In the genomic region with DNA sequence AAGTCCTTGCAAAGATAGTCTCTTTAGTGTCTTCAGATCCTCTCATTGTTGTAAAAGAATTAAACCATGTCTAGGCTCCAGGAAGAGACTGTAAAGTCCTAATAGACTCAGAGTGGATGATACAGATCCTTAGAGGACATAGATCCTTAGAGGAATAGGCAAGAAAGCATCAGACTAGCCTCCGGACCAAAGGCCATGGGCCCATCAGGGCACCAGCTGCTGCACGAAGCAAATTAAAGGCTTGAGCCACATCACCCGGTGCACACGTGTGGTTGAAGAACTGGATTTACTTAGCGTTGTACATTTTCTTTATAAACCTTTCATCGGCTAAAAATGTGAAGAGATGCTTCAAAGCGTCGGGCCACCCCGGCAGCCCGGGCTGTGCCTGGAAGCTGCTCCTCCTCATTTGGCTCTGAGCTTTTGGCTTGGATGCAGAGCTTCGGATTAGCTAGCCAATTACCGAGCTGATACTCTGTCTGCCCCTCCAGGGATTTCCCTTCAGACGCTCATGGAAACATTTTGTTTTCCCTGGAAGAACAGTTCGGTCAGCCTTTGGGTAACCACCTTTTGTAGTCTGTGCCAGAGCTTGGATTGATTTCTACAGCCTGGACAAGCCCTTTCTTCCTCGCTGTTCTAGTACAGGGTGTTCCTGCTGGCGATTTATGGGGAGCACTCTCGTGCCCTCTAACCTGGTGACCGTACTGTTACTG, we compare ENCODE assay signal across 9 mouse cellular contexts.
DNase-seq lines count a peak whose midpoint lies in the region; ATAC-seq lines count a peak whose summit lies in the region.
"Had no signal": no experiment of that assay in that cellular context is flagged by ENCODE, and none has a peak within 500 bp of the region (broad histone marks: within the 10 kb centered on the region; RNA-seq: fewer than 3 reads in every experiment).

No protein-coding gene starts in this region.

- no peak overlapping the region for H3K9ac ChIP-seq in kidney, embryonic 16.5 days (replicated peaks; ENCODE audit: low read length)
- H3K9ac ChIP-seq: liver, embryonic 15.5 days had no signal

- DNase-seq in kidney, adult 11 months, result peak; percentile 9
- peak; percentile 62 to 73 for DNase-seq in cerebellum, adult 18-20 months
- DNase-seq in gastrocnemius, postnatal 25 days, result peak; percentile 82
- peak; percentile 17 for DNase-seq in layer of hippocampus, adult 9-10 months (ENCODE audit: low spot score)
- peak; percentile 50 for DNase-seq in lung, postnatal 36 days
- DNase-seq in yolk sac, embryonic 10.5 days (ENCODE audit: low spot score), result no peak
- no peak for DNase-seq in spleen, adult 12 weeks (ENCODE audit: low spot score)

- no peak overlapping the region for H3K27ac ChIP-seq in kidney, embryonic 16.5 days (ENCODE audit: low read length)
- H3K27ac ChIP-seq: liver, embryonic 15.5 days had no signal

- H3K4me3 ChIP-seq in kidney, embryonic 16.5 days (ENCODE audit: low read length), result no peak overlapping the region
- H3K4me3 ChIP-seq: liver, embryonic 15.5 days had no signal

- no peaks in the 10 kb centered on the region for H3K9me3 ChIP-seq in kidney, embryonic 16.5 days (ENCODE audit: low read length)
- H3K9me3 ChIP-seq: liver, embryonic 15.5 days had no signal

- no peaks in the 10 kb centered on the region for H3K4me1 ChIP-seq in kidney, embryonic 16.5 days (ENCODE audit: insufficient read depth, low read length)
- H3K4me1 ChIP-seq: liver, embryonic 15.5 days had no signal

- 60% methylated on average over 18 of the region's 18 CpGs for WGBS in kidney, embryonic 16.5 days

- no peak overlapping the region; the same call in 1 of the 2 replicates for H3K4me2 ChIP-seq in kidney, embryonic 16.5 days (replicated peaks; ENCODE audit: low read depth, low read length)
- H3K4me2 ChIP-seq: liver, embryonic 15.5 days had no signal

- H3K27me3 ChIP-seq in kidney, embryonic 16.5 days (ENCODE audit: insufficient read depth, low read length), result no peaks in the 10 kb centered on the region
- H3K27me3 ChIP-seq: liver, embryonic 15.5 days had no signal

- ATAC-seq in kidney, embryonic 16.5 days (ENCODE audit: low FRiP score, low TSS enrichment), result no peak

- no peaks in the 10 kb centered on the region for H3K36me3 ChIP-seq in kidney, embryonic 16.5 days (ENCODE audit: insufficient read depth, low read length)
- H3K36me3 ChIP-seq: liver, embryonic 15.5 days had no signal

Comparison
In these comparisons a context has a peak if more than half of its experiments do, and no peak if none do; other contexts are left out.
1. DNase-seq: peak in kidney, adult 11 months (single experiment), cerebellum, adult 18-20 months (2 of 2), gastrocnemius, postnatal 25 days (single experiment), layer of hippocampus, adult 9-10 months (single experiment) and lung, postnatal 36 days (single experiment); none in yolk sac, embryonic 10.5 days (single experiment) and spleen, adult 12 weeks (single experiment).